Mouse (Mus musculus) T-helper 17 cell (primary cell): Measurements from ENCODE around the gene Arhgef40.

Experiments used
- in situ Hi-C, 2 experiments: fragments of 300-600 bp; cut with MboI, MseI; formaldehyde crosslinking; loops; 1 replicate in 1 of 2; 2 replicates in 1 of 2; pipeline ENCODE4 v1.15.1; 2025; ENCODE audit warnings: high pct_unique_total_duplicates in 2 of 2

Arhgef40 gene

DNA sequence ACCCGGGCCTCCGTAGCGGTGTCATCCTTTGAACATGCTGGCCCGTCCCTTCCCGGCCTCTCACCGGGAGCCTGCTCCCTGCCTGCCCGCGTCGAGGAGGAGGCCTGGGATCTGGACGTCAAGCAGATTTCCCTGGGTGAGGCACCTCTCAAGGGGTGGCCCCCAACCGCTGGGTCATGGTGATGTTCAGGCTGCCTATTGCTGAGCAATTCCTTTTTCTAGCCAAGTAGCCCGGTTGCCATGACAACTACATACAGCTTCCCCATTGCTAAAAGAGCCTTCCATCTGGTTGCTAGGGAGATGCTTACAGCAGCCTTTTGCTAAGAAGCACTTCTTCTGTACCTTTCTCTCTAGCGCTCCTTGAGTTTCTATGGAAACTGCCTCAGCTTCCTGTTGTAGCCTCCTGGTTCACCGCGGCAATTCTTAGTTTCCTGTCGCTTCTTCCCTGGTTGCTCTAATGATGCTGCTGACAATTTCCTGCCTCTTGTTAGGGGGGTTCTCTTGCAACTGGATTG is 19.5 kb downstream of the Arhgef40 start:
- in situ Hi-C loops: loop anchor here in 1 of 2 experiments (10.0 kb wide), 1 partner anchor 919 kb away; no protein-coding TSS in a partner anchor

DNA sequence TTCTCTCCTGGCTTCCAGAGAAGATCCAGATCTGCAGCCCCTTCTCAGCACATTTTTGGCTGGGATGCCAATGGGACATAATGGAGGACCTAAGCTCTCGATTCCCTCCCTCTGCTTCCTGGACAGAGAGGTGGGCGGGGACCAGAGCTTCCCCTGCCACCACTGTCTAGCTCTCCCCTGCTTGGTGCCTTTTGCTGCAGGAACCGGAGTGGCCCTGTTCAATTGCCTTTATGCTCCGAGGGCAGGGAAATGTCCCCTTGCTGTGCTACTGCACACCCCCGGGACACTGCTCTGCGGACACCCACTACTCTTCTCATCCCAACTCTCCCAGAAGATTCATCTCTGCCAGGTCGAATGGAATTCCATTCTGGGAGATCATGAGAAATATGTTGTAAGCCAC is 20.6 kb downstream of the Arhgef40 start:
- in situ Hi-C loops: loop anchor here (5.0 to 10.0 kb wide), 3 partner anchors 67 to 920 kb away; no protein-coding TSS in a partner anchor

DNA sequence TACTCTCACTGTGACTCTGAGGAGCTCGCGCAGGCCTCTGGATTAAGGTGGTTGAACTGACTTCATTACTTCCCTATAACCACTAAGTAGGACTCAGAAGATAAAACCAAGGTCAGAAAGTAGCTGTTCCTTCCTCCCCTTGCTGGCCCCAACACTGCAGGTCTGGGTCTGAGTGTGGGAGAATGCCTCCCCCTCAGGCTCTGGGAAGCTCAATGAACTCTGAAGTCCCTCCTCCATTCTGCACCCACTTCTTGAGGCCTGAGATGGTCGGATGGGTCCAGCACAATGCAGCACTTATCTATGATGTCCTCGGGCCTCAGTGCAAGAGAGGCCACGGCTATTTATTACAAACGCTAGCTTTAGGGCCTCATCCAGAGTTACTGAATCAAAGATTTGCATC is 21.1 kb downstream of the Arhgef40 start:
- in situ Hi-C loops: loop anchor here (5.0 to 10.0 kb wide), 3 partner anchors 67 to 921 kb away; no protein-coding TSS in a partner anchor

DNA sequence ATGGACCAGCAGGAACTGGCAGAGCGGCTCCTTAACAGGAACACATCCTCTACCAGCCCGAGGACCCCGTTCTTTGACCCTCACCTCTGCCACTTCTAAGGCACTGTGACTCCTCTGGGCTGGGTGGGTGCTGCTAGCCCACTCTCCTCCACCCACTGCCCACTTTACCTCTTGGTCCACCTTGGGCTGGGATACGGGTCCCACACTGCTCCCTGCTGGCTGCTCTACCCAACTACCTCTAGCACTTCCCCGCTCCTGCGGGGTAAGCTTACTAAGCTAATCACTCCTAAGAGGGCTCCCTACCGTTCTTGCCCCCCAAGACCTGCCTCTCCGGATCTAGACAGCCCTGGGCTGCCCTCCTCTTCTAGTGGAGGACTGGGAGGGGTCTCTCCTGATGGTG is 21.7 kb downstream of the Arhgef40 start:
- in situ Hi-C loops: loop anchor here (5.0 to 10.0 kb wide), 3 partner anchors 66 to 921 kb away; no protein-coding TSS in a partner anchor

DNA sequence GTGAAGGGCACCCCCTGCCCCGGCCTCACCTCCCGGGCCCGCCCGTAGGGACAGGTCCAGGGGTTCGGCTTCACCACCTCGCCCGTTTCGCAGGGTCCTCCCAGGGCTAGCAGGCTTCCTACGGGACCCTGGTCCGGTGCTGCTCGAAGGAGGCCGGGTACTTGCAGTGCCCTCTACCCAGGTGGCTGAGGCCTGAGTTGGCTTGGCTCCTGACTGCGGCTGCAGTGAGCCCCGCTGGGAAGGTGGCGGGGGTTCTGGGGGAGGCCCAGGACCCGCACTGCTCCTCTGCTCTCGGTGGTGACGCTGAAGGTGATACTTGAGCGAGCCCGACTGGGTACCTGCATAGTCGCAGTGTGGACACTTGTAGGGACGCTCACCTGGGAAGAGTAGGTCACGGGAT is 22.3 kb downstream of the Arhgef40 start:
- in situ Hi-C loops: loop anchor here (5.0 to 10.0 kb wide), 3 partner anchors 66 to 922 kb away; no protein-coding TSS in a partner anchor

DNA sequence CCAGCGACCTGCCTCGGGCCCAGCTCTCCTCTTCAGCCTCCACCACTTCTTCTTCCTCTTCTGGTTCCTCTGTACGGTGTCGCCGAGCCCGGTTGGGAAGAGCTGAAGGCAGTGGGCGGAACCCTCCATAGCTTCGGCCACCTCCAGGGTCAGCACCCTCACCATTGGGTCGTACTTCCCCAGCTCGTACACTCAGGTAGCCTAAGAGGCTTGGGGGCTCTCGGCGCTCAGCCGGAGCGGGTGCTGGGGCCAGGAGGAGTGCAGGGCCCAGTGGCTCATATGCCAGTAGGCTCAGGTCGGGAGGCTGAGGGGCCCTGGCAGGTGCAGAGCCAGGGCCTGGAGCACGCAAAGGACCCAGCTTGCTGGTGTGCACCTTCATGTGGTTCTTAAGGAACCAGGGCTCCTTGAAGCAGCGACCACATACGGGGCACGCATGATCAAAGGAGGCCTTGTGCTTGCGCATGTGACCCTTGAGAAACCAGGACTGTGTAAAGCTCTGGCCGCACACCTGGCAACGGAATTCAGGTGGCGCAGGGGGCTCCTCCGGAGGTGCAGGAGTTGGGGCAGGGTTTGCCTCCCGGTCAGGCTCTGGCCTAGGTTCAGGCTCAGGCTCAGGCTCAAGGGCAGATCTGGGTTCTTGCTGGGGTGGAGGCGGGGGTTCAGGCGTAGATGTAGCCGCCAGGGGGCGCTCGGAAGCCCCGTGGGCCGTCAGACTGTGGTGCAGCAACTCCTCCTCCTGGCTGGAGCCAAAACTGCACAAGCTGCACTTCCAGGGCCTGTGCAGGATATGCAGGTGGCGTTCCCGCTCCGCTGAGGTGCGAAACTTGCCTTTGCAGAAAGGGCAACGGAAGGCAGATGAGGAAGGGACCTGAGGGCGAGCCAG is 24.0 kb downstream of the Arhgef40 start:
- in situ Hi-C loops: loop anchor here (5.0 to 10.0 kb wide), 3 partner anchors 64 to 924 kb away; no protein-coding TSS in a partner anchor

DNA sequence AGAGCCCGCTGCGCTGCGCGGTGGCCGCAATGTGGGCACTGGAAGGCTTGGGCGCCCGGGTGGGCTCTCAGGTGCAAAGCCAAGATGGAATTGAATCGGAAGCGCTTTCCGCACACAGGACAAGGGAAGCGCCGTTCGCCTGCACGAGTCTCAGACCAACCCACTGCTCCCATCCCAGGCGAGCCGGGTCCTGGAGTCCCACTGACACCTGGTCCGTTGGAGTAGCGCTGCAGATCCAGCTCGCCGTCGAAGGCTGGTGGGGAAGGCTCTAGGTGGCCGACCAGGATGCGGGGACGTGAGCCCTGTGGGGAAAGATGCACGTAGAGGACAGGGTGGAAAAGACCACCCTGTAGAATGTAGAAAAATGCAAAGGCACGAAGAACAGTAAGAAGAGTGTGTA is 24.8 kb downstream of the Arhgef40 start:
- in situ Hi-C loops: loop anchor here (5.0 to 10.0 kb wide), 3 partner anchors 63 to 925 kb away; no protein-coding TSS in a partner anchor

DNA sequence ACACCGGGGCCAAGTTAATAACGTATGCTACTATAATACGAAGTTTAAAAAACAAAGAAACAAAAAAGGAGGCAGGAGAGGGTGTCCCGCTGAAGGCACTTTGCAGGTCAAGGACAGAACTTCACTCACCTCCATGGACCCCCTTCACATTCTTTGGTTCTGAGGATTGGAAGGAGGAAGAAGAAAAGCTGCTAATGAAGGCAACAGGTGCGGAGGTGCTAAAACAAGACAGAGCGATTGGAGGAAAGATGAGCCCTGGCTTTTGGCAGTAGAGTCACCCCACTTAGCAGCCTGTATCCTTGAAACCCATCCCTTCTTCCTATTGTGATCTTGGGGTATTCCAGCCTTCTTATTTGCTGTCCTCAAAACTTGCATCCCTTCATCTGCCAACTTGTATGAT is 25.3 kb downstream of the Arhgef40 start:
- in situ Hi-C loops: loop anchor here (5.0 to 10.0 kb wide), 3 partner anchors 62 to 925 kb away; no protein-coding TSS in a partner anchor

DNA sequence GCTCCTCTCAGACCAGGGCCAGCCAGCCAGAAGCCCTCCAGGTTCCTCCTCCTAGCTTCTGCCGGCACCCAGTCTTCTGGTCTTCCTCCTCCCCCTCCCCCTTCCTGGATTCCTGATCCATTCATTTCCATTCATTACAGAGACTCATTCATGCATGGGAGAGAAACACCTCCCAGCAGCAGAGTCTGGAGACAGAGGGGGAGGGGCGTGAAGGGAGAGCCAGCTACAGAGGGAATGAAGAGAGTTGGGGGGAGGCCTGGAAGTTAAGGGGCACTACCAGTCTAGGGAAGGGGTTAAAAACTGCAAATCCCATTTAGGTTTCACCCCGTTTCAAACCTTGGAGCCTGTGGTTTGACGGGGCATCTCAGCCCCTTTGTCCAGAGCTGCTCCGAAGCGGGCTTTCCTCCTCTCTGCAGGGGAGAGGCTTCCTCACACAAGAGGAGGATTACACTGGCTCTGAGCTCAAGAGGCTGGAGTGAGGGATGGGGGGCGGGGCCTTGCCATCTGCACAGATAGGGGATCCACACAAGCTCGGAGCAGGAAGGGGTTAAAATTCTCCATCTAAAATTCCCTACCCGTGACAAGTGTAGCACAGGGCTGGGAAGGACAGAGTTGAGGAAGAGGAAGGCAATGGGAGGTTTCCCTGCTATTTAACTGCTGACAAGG is 26.1 kb downstream of the Arhgef40 start:
- in situ Hi-C loops: no loop called here

DNA sequence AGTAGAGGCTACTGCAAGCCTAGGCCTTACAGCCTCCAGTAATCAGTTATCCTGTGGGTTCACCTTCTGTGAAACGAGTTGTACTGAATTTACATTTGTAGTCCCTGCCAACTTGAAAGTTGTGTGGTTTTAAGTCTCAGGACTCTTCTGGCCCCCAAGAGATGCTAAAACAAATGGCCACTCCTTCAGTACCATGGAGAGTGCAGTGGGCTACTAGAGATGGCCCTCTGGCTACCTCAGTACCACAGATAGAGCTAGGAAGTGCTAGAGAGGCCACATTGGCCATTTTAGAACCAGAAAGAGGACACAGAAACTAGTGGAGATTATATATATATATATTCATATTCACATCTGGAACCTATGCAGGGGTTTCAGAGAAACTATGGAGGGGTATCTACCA is 27.2 kb downstream of the Arhgef40 start:
- in situ Hi-C loops: no loop called here

DNA sequence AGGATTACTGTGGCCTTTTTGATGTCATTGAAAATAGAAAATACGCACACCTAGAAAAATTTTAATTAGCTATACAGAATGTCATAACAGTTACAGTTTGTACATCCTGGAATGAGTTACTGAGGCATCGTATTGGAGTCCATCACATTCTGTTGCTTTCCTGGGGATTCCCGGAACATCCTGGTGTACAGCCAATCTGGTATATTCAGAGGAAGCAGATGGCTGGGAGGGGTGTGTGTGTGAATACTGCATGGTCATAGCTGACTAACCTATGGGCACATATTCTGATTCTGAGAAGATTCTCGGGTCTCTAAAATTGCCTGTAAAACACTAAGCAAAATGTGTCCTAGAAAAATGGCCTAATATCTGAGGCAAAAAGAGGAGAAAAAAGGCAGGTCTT is 27.6 kb downstream of the Arhgef40 start:
- in situ Hi-C loops: no loop called here

DNA sequence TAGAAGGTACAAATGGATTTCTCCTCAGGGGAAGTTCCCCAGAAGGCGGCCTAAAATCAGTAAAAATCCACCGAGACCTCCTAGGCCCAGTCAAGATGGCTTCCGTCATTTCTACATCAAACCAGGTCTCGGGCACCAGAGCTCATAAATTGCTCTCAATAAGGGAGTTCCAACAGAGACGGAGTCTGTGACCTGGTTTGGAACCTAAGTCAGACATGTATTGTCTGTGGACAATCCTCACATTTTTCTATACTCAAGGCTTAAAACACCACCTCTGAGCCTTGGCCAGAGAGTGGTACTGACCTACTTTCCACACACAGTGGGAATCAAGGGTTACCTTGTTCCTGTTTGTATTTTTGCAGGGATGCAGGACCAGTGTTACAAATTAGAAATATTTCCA is 28.0 kb downstream of the Arhgef40 start:
- in situ Hi-C loops: no loop called here

DNA sequence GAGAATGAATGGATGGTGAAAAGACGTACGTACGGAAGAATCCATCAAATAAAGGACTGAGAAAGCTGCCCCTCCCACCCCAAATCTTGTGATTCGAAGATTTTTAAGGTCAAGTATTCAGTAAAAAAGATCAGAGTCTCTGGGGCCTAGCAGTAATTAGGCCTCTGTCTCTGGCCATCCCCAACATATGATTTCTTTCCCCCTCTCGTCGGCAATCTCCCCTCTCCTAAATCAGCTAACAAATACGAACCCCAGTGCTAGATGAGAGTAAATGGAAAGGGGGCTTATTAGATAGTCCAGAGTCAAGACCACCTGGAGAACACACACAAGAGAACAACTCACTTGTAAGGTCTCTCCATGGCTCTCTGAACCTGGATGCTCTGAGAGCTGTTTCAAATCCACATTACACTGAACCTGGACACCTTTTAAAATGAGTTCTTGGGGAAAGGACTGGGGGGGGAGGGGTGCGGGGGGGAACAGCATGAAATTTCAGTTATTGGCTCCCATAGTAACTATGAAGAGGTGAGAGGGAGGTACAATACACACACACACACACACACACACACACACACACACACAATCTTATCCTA is 28.6 kb downstream of the Arhgef40 start:
- in situ Hi-C loops: no loop called here

DNA sequence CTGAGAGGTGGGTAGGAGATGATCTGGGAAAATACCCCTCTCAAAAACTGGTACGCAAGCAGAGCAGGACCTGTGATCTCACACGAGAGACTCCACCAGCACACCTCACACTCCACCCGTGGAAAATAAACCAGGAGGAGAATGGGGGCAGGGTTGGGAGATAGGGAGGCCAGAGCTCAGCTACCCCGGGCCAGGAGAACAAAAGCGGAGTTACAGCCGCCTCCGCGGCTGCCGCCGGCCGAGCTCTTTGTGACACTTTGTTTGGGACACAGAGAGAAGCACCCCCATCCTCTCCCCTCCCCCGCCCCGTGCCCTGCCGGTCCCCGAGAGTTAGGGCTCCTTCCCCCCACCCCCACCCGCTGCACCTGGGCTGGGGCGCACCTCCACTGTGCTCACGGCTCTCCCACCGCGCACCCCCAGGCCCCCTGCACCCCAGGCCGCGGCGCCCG is 29.3 kb downstream of the Arhgef40 start:
- in situ Hi-C loops: no loop called here

DNA sequence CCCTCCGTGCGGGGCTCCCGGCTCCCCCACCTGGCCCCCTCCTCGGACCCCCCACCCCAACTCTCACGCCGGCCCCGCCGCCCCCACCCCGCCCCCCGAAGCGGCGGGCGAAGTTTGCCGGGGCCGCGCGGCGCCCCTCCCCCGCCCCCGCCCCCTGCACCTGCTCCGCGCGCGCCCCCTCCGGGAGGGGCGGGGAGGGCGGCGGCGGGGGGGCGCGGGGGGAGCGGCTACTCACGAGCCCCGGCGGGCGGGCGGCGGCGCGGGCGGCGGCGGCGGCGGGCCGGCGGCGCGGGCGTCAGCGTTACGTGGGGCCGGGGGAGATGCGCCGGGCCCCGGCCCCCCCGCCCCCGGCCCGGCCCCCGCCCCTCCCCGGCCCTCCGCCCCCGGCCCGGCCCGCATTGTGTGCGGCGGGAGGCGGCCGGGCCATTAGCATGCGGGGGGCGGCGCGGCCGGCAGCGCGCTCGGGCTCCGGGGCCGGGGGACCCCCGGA is 29.8 kb downstream of the Arhgef40 start:
- in situ Hi-C loops: no loop called here

DNA sequence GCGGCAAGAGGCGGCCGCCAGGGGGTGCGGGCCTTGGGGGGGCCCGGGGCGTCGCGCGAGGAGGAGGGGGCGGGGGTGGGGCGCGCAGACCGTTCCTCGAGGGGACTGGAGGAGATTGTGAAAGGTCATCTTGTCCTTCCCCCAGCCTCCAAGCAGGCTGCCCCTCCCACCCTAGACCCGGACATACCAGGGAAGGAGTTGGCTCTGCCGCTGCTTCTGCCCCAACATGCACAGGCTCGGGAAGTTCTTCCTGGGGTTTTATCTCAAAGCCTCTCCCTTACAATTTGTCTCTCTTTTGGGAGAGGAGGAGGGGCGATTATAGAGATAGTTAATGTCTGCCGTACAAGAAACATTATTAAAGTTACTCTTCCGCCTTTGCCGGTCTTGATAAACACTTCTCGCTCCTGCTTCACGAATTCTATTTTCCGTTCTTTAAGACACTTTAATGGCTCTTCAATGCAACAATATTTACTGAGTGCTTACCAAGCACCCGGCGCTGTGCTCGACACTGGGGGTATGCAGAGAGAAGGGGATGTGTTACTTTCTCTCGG is 30.3 kb downstream of the Arhgef40 start:
- in situ Hi-C loops: no loop called here

DNA sequence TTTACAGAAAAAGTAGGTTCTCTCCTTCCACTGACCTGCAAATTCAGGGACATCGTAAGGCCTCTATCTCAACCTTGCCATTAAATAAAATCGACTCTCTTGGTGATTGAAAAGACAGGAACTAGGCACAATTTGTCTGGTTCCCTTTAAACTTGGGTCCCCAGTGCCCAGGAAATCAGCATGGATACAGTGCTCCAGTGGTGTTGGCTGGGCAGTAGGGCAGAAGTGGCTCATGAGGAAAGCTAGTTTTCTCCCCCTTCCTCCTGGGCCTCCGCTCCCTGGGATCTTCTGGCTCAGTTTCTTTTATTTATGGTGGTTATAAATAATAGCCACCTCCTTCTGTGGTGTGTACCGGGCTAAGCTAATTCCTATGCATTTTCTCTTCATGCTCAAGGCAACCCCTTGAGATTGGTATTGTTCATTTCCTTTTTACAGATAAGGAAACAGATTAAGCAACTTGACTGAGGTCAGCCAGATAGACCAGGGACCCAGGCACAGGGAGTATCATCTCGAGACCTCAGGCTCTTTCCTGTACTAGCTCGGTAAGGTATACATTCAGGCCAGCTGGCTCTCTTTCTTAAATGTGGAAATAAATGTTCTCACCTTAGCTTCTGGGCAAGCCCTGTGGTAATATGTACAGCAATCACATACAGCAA is 31.1 kb downstream of the Arhgef40 start, which contains the start of gene Tmem253:
Gene Tmem253 (plus strand): TSS at position 214 of the 656 bp plus-strand sequence.
- in situ Hi-C loops: no loop called here

DNA sequence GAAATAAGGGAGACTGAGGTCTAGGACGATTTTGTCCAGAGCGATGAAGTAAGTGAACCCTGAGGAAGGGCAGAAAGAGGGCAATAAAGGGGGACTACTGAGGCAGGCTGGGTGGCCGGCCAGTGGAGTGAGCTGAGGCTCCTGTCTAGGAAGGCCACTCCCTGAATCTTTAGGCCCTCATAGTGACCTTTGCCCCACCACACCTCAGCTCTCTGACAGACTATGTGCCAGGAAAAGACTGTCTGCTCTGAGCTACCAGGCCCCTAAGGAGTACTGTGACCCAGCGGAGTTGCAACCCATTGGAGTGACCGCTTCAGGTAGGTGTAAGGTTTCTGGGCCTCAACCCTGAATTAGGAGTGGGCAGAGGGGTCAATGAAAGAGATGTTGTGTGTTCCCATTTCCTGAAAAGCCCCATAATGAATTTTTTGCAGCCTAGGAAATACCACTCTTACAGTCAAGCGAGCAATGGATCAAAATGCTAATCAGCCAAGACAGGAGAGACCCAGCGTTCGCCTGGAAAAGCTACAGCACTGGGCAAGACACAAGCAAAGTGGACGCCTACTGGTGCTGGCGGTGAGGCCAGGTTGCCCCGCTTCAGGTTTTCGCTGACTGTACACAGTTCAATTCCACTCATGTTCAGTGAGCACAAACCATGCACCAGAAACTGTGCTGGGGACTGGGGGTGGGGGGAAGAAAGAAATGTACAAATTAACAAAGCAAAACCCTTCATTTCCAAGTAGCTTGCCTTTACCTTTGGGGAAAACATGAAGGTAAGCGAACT is 32.3 kb downstream of the Arhgef40 start:
- in situ Hi-C loops: no loop called here

DNA sequence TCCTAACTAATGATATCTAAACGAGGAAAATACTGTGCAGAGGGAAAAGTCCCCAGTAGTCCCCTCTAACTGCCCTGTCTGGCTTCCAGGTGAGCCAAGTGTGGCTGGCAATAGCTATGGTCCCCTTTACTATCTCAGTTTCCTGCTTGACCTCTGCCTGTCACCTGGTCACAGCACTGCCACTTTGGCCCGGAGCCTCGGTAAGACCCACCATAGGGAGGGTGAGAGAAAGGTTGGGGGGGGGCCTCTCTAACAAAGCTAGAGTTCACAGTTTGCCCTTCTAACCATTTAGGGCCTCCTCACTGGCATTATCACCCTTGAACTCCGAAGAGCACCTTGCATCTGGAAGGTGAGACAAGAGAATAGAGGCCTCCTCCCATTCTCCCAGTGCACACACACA is 33.1 kb downstream of the Arhgef40 start:
- in situ Hi-C loops: no loop called here
